Mouse (Mus musculus) right cerebral cortex, postnatal 4 days (tissue): ENCODE measurements around the gene Col15a1.

ENCODE experiments used
- DNase-seq: peaks from one replicate; pipeline ENCODE4 v3.0.0-alpha.2; 2022

The Col15a1 gene

GRCm38 (mm10) chr4:47231322-47231721, 23.4 kb downstream of the Col15a1 start:
- DNase-seq, result no peak

- DNase-seq, result no peak
Observed at GRCm38 (mm10) chr4:47233192-47233835, 25.4 kb downstream of the Col15a1 start.

DNA sequence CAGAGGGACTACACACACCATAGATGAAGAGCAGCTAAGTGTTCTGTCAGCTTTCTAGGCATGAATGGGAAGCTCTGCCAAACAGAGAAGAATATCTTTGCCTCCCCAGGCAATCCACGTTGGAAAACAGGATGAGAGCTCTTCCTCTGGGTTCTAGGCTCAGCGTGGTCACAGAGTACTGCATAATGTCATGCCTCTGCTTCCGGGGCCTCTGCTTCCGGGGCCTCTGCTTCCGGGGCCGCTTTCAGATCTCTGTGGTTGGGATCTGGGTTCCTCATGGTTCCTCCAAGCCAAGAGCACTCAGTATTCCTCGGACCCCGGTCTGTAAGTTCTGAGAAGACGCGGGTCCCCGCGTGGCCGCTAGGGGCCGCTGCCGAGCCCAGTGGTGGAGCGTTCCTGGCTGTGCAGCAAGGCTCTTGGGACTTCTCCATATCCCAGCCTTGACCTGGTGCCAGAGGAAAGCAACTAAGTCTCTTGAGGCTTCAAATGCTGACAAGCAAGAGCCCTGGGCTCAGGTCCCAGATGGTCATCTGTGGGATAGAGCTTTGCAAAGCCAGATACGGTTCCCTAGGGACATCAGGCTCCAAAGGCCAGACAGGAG, 26.8 kb downstream of the Col15a1 start:
- peak; percentile 85 for DNase-seq

- DNase-seq, result peak; percentile 31
Observed at GRCm38 (mm10) chr4:47235312-47235711, 27.4 kb downstream of the Col15a1 start.

DNA sequence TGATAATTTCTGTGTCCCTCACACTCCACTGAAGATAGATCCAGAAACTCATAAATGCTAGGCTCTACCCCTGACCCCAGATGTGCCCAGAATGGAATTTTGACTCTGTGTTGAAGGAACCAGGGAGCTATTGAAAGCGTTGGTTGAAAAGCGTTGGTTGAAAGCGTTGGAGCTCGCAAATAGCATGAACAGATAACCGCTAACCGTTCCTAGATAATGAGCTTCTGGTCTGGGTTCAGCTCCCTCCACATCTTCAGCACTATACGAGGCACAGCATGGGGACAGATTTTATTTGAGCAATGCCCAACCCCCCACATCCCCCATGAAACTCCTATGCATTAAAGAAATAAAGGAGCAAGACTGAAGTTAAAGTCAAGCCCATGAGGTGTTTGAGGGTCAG, 28.1 kb downstream of the Col15a1 start:
- no peak for DNase-seq

GRCm38 (mm10) chr4:47237220-47237619, 29.3 kb downstream of the Col15a1 start:
- no peak for DNase-seq

DNA sequence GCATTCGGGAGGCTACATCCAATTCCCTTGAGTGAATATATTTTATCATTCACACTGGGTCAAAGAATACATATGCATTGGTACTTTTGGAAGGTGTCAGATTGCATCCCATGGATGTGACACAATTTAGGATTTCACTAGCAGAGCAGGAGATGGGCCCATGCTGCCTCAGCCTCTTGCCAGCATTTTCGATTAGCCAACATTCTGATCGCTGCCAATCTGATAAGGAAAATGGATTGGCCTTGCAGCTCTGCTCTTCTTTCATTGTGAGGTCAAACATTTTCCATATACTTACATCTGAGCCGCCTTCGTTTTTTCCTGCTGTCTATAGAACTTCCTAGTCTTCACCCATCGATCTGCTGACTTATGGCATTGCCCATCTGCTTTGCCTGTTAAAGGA, 31.2 kb downstream of the Col15a1 start:
- no peak for DNase-seq

GRCm38 (mm10) chr4:47240901-47241300, 32.9 kb downstream of the Col15a1 start:
- no peak for DNase-seq

GRCm38 (mm10) chr4:47242127-47242526, 34.2 kb downstream of the Col15a1 start:
- no peak for DNase-seq

- DNase-seq, result no peak
Observed at GRCm38 (mm10) chr4:47244651-47245050, 36.7 kb downstream of the Col15a1 start.

GRCm38 (mm10) chr4:47245621-47246020, 37.7 kb downstream of the Col15a1 start:
- no peak for DNase-seq

GRCm38 (mm10) chr4:47246811-47247210, 38.9 kb downstream of the Col15a1 start:
- no peak for DNase-seq

GRCm38 (mm10) chr4:47247574-47247973, 39.6 kb downstream of the Col15a1 start:
- peak; percentile 48 for DNase-seq

DNA sequence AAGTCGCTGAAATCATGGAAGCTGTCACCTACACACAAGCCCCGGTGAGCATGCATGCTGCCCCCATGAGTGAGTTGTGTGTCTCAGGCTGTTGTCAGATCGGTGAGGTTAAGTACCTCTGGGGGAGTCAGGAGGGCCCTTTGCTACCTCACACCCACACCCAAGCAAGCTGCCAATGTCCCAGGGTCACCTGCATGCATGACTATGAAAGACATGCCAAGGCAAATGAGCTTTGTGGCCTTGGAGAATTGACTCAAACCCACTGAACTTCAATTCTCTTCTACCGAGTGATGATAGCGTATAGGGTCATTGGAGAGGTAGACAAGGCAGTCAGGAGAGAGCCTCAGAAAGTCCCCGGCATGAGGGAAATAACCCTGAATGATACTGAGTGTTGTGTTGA, 41.2 kb downstream of the Col15a1 start:
- DNase-seq, result no peak

DNA sequence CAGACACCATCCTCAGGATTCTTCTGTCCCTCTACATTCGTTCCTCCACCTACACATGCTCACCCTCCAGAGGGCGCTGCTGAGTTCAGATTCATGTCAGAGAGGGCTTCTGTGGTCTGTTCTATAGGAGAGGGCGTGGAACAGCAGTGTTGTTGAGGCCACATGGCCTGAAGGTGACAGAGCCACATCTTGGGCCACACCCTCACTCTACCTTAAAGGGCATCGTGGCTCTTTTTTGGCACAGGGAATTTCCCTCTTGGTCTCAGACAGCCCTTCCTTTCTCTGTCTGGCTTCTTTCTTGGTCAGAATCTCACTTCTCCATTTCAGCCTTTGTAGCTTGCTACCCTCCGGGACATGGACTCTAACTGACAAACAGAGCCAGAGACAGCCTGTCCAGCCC, 43.1 kb downstream of the Col15a1 start:
- peak; percentile 77 for DNase-seq

DNA sequence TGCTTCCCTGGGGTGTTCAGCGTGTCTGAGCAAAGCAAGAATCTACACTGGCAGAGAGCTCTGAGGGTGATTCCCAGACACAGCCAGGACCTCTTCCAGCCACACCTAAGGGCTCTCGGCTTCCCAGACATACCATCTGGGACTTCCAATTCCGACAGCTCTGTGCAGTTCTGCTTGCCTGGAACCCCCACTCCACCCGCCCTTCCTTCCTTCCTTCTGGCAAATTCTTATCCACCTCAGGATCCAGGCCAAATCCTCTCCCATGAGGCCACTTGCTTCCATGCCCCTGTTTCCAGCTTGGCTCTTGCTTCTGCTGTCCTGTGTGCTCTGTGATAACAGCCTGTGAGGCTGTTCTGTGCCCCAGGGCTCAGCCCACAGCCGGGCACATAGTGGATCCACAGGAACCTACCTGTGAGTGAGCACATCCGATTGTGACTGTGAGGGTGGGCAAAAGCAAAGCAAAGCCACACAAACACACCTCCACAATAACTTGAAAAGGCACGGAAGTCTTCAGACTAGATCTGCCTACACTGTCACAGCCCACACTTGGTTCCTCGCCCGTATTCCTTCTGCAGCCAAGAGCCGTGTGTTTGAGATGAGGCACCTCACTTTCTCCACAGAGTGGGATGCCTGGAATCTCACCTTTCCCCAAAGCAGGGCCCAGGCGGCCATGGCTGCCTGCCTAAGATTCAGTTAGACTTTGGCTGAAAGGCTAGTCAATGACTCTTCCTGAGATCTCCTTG, 43.9 kb downstream of the Col15a1 start:
- peak; percentile 29 for DNase-seq

DNA sequence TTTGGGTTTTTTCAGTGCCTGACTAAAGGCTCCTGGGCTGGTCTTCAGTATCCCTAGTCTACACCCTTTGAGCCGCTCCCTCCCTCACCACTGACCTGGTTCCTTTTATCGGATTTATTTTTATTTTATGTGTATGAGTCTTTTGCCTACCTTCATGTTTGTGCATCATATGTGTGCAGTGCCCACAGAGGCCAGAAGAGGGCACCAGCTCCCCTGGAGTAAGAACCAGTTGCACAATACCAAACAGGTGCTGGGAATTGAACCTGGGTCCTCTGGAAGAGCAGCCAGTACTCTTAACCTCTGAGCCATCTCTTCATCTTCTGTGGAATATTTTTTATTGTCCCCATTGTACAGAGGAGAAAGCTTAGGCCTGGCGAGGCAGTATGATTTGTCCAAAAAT, 44.7 kb downstream of the Col15a1 start:
- no peak for DNase-seq

DNA sequence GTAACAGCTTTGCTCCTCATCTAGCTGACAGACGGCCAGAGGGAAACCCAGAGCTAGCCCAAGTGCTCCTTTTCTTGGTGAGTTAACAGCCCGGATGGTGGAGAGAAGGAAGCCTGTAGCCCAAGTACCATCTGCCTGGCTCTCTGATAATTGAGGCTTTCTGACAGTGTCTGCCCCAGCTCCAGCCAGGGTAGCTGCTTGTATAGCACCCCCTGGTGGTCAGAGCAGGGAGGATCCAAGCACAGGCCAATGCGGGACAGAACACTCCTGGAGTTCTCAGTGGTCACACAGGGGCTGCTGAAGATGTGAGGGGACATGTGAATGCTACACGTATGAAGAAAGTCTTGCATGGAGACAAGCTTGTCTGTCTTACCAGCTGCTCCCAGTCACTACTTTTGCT, 47.7 kb downstream of the Col15a1 start:
- peak; percentile 63 for DNase-seq

DNA sequence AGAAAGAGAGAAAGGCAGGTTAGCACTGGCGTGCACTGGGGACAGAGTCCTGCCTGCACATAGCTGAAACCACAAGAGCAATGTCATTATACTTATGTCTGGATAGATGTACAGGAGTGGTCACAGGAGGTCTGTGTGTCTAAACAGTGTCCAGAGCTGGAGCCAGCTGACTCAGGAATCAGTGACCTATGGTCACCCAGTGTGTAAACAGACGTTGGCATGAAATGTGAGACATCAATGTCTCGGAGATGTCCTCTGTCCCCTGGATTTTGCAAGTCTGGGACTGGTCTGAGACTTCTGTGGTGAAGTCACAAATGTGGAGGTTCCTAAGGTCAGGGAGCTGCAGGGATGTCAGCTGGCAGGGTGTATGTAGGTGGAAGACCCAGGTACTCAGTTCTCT, 50.2 kb downstream of the Col15a1 start:
- no peak for DNase-seq

DNA sequence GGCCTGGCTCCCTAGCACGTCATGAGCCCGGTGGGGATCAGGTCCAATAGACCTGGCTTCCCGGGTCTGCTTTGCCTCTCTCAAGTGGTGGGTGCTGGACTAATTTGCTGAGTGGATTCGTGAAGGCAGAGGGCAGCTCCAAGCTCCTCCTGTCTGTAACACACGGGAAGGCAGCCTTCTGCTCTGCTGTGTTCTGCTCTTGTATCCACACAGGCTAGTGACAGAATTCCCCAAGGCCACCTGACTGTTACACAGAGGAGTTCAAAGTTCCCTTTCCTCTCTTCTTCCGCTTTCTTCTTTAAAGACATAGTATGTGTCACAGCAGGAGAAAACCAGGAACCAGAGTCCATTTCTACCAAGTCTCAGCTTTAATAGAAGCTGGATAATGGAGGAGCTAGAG, 53.1 kb downstream of the Col15a1 start:
- no peak for DNase-seq

- DNase-seq, result no peak
Observed at GRCm38 (mm10) chr4:47261919-47262318, 54.0 kb downstream of the Col15a1 start.

- DNase-seq, result no peak
Observed at GRCm38 (mm10) chr4:47265555-47265954, 57.6 kb downstream of the Col15a1 start.

DNA sequence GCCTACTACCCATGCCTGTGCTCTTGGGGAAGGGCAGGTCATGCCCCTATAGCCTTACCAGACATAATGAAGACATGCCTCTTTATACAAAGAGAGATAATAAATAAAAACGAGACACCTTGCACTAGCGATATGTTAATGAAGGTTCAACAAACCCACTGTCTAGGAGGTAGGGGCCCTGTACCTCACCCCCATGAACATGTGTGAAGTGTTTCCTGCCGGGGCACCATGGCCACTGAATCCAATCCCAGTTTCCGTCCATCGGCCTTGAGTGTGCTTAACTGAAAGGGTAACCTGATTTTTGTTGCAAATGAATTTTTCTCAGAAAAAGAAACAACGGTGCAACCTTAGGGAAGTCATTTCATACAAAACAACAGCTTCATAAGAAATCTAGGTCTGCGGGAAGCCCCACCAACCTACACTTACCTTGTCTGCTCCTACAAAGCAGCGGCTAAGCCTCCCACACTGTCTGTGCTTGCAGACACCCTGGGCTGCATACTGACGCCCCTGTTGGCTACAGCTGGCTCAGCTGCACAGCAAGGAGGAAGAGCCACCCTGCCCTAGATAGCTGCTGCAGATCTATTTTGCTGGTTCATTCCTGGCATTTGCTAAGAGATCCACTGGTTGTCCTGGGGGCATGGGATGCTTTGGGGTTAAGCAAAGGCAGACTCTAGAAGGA, 64.6 kb downstream of the Col15a1 start:
- no peak for DNase-seq

DNA sequence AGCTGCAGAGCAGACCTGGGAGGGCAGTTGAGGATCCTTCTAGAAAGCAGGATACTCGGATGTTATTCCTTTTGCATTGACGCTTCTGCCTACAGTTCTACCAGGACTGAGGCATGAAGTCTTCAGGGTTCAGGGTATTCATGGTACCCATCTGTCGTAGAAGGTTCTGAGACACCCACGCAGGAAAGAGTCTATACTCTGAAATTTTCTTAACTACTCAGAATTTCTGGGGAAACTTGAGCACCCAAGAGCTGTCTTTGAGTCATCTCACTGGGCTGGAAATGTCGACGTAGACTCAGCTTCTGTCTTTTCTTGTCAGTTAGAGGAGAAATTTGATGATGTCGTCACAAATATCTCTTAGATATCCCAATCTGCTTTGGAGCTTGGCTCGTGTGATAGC, 65.8 kb downstream of the Col15a1 start:
- no peak for DNase-seq
